Mouse (Mus musculus) thymus, postnatal 10 days (tissue): ENCODE data around the gene Gm37240.
A peak's percentile ranks its signal among the peaks of the same experiment; 100 is the strongest.

Experiments used
- DNase-seq, 2 experiments: peaks; one replicate each; pipeline ENCODE4 v3.0.0; 2021; ENCODE audit warnings: low spot score in 2 of 2

The Gm37240 gene

DNA sequence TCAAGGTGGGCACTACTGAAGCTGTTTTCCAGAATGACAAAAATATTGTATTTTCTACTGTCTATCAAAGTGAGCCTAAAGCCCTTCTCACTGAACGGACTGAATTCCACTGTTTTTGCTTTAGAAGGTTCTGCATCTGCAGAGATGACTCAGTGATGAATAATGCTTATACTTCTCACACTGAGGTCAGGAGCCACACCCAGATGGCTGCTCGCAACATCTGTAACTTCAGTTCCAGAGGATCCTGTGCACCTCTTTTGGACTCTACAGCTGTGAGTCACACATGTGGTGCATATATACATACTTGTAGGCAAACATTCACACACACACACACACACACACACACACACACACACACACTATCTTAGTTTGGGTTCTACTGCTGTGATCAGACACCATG, 602.8 kb downstream of the Gm37240 start:
- DNase-seq, result no peak

DNA sequence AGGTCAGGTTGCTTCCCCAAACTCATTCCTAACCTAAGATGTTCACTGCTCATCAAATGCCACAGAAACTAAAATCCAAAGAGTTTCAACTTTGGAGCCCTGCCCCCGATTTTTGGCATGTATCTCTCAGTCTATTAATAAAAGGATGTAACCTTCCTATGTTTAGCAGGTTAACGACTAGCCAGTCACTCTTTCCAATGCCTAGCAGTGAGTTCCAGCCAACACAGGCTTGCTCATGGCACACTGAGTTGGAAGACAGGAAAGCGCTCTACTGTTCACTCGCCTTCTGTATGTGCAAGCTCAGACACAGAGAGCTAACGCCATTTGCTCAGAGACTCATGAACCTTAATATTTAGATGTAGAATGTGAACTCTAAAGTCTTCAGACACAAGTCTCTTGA, 604.5 kb downstream of the Gm37240 start:
- no peak for DNase-seq

GRCm38 (mm10) chr3:85275075-85275474, 612.2 kb downstream of the Gm37240 start:
- DNase-seq, result peak in 1 of 2 experiments; percentile 14

- no peak for DNase-seq
Observed at GRCm38 (mm10) chr3:85271491-85271890, 615.8 kb downstream of the Gm37240 start.

GRCm38 (mm10) chr3:85264963-85265362, 622.4 kb downstream of the Gm37240 start:
- DNase-seq, result no peak

DNA sequence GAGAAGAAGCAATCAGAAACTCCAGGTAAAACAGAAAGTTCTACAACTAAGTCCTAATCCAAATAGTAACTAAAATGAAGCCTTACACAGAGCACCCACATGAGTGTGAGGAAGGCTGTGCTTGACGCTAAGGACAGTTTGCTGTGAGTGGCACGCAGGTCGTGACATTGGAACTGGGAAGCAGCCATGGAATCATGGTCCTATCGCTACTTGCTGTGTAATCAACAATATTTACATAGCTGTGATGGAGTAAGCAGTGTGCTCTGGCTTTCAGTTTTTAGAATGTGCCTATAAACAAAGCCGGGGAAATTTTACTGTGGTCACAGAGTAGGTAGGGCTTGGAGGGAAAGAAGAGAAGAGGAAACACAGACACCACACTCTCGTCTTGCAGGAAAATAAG, 622.8 kb downstream of the Gm37240 start:
- no peak for DNase-seq

GRCm38 (mm10) chr3:85254526-85254925, 632.8 kb downstream of the Gm37240 start:
- no peak for DNase-seq

DNA sequence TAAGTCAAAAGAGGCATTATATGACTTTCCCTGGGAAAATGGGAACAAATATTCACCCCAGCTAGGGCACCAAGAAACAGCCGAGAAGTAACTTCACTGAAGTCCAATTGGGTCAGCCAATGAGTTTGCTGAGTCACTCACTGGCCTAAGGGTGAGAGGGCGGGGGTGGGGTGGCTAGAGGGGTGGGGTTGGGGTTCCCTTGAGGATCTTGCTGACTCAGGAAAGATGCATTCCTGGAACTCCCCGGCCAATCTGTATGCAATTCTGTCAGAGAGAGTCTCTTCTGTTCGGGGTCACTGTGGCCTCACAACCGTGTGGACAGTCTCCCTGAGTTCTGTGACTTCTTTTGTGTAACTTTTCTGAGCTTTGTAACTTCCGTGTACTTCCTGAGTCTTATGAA, 635.7 kb downstream of the Gm37240 start:
- no peak for DNase-seq

DNA sequence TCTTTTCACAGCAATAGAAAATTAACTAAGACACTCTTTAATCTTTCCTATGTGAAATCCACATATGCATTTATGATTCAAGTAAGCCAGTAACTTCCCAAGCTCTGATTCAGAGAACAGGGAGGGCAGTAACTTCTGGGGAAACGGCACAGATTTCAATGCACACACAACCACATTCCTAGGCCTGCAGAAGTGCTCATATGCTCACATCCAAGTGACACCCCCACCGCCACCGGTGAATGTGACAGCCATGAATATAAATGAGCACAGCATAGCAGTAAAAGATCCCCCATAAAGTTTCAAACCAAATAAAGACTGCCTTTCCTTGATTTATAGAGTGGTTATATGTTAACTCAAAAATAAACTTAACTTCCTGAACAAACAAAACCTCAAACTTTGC, 641.2 kb downstream of the Gm37240 start:
- DNase-seq, result no peak

- no peak for DNase-seq
Observed at GRCm38 (mm10) chr3:85236546-85236945, 650.8 kb downstream of the Gm37240 start.

DNA sequence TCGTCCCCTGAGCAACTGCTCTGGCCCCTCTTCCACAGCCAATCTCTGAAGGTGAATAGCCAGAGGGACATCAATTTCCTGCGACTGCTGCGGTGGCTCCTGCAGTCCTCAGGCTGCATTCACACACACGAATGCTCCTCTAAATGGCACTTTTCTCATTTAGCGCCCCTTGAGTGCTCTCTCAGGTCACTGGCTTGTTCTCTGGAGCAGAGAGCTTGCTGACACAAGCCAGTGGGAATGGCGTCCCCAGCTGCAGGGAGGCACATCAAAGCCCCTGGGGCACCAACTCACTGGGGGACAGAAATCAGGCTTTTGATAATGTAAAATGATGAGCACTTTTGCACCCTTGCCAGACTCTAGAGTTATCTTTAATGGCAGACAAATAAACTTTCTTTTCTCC, 654.5 kb downstream of the Gm37240 start:
- DNase-seq, result no peak

- DNase-seq, result no peak
Observed at GRCm38 (mm10) chr3:85222046-85222445, 665.3 kb downstream of the Gm37240 start.

- DNase-seq, result no peak
Observed at GRCm38 (mm10) chr3:85214926-85215325, 672.4 kb downstream of the Gm37240 start.

GRCm38 (mm10) chr3:85212751-85213350, 674.5 kb downstream of the Gm37240 start:
- DNase-seq, result no peak

GRCm38 (mm10) chr3:85209887-85210844, 677.2 kb downstream of the Gm37240 start:
- no peak for DNase-seq

DNA sequence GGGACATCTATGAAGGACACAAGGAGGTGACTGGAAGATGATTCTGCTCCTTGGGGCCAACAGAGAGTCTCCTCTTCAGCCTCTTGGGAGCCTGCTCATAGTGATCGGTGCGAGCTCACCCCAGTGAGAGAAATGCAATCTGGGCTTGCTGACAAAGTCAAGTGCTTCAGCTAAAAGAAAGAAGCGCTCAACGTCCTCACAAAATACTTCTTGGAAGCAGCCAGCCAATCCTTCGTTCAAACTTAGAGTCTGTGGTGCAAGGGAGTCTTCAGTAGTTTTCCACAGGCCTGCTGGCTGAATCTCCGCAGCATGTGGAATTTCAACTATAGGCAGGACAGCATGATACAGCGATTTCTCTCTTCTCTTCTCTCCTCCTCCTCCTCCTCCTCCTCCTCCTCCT, 680.8 kb downstream of the Gm37240 start:
- DNase-seq, result no peak

DNA sequence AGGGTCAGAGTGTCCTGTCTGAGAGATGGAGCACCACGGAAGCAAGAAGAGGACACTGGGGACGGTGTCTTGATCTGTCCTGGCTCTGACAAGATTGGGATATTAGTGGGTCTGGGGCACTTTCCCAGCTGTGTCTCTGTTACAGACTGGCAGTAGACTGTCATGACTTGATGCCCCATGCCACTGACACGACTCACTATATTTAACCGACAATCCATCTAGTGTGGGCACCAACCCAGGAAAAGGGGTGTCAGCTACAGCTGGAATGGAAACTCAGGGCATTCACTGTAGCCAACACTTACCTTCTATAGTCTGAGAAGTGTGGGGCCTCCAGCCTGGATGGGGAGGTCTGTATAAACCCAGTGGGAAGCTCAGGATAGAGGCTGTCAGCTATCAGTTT, 681.4 kb downstream of the Gm37240 start:
- DNase-seq, result no peak

DNA sequence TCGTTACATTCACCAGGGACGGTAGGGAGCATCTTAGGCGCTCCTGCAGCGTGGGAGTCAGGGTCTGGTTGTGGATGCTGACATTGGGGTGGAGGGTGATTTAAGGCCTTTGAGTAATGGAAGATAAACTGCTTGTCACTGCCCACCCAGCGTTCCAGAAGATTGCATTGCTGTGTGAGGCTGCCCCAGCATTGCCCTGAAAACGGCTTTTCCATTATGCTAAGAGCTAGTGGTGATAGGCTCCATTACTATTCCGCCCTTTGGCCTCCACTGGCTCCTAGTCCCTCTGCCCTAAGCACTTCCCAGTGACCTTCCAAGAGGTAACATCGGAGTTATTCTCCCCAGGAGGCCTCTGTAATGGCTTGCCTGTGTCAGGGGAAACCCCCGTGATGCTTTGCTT, 683.7 kb downstream of the Gm37240 start:
- no peak for DNase-seq

DNA sequence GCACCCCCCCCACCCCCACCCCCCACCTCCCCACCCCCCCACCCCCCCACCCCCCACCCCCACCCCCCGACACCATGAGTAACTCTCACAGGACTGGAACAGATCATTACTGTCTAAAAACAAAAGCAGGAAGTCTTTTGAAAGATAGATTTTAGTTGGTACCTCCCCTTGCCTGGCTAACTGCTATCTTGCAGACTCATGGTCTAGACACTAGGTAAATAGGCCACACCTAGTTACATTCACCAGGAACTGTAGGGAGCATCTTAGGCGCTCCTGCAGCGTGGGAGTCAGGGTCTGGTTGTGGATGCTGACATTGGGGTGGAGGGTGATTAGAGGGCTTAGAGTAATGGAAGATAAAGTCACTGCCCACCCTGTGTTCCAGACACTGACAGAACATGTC, 684.6 kb downstream of the Gm37240 start:
- no peak for DNase-seq

- DNase-seq, result no peak
Observed at GRCm38 (mm10) chr3:85201785-85202184, 685.5 kb downstream of the Gm37240 start.

DNA sequence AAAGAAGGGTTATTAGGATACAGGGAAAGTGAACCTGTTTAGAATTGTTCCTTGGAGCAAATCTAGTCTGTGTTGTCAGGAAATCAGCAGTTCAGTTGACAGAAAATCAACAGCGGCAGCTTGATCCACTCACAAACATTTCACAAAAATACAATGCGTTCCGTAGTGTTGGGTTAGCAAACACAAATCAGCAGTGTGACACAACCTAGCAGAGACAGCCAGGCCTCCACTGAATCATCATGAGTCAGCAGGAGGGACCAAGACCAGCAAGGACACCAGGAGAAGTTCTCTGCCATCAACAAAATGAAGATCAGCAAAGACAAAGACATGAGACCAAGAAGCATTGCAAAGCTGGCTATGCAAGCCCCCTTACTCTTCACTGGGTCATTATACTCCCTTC, 688.8 kb downstream of the Gm37240 start:
- no peak for DNase-seq

DNA sequence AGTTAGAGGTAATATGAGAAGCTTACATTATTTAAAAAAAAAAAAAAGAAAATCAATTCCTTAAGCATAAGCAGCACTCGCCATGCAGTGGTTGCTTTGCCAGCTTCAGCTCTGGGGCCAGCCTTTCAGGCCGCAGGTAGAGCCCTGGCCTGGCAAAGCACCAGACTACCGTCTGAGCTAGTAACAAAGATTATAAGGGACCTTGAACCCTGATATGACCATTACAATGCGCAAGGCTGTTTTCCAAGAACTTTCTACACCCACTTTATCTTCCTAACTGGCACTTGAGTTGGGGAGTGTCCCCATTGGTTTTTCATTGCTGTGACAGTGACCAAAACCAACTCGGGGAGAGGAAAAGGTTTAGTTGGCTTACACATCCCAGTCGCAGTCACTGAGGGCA, 690.2 kb downstream of the Gm37240 start:
- no peak for DNase-seq

DNA sequence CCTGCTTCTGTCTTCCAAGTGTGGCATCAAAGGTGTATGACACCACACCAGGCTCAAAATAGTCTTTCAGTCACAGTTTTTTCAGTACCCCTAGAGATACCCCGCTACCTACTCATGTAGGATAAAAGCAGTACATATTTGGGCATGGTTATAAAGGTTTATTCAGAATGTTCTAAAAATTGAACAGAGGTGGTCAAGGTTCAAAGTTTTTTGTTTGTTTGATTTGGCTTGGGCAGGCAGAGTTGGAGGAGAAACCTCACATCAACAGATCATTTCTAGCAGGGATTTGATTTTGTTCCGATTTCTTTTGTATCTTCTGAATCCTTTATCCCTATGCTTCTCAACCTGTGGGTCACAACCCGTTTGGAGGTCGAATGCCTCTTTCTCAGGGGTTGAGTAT, 690.7 kb downstream of the Gm37240 start:
- no peak for DNase-seq
